Mouse (Mus musculus): Measurements from ENCODE around the gene Frmd6. TPM values are rescaled to one million over a fixed set of nuclear protein-coding genes. Genes with fewer than 3 reads are reported as not detected.

Gene Frmd6
- polyA plus RNA-seq, 1 experiment = 11.7 TPM

DNA sequence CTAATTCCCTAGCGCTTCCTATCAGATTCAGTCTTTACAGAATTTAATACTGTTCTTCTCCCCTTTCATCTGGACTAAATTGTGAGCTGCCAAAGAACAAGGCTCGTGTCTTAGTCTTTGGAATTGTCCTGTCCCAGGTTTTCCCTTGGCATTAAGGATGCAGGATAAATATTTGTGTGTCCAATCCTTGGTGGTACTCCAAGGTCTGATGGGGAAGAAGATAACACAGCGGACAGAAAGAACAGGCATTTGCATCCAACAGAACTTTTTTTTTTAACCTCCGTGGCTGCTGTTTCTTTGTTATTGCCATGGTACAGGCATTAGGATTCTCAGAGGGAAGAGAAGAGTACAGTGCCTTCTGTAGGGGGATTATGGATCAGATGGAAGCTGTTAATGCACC is 21.8 kb upstream of the Frmd6 start:
- H3K36me3 ChIP-seq (ENCODE audit: control insufficient read depth, insufficient read depth) = no peaks in the 10 kb centered on the region
- no peaks in the 10 kb centered on the region for H3K79me2 ChIP-seq (ENCODE audit: control insufficient read depth, insufficient read depth)
- no peak overlapping the region for H3K4me3 ChIP-seq
- no peak overlapping the region for H3K4me2 ChIP-seq (ENCODE audit: low read depth)
- no peak for TF ChIP-seq MYOD1 (IDR thresholded peaks at IDR 0.05; ENCODE audit: control insufficient read depth in 1 of 3, insufficient read length in 2 of 3, low read depth in 2 of 3)
- no peak for TF ChIP-seq REST (IDR thresholded peaks at IDR 0.05; ENCODE audit: insufficient read depth, insufficient read length)
- no peaks in the 10 kb centered on the region for H3K27me3 ChIP-seq (ENCODE audit: control insufficient read depth, insufficient read depth, insufficient read length)
- H3ac ChIP-seq (ENCODE audit: control insufficient read depth, insufficient read length) = no peak overlapping the region

DNA sequence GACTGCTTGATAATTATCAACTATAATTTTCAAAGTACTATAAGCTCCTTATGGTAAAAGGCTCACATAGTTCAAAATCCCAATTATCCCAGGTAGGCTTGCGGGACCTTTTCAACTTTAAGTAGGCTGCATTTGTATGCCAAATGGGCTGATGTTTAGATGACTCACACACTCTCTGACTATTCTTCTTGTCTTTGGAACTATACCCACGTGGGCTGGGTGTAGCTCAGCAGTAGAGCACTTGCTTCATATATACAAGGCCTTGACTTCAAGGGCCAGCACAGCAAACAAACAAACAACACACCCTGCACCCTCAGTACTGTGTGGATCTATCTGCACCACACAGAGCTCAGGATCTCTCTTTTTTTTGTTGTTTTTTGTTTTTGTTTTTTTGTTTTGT is 20.3 kb upstream of the Frmd6 start:
- Histone ChIP-seq H3K4me3 (no peak overlapping the region), H3K79me2 (ENCODE audit: control insufficient read depth, insufficient read depth) (no peaks in the 10 kb centered on the region), H3K27me3 (ENCODE audit: control insufficient read depth, insufficient read depth, insufficient read length) (no peaks in the 10 kb centered on the region), H3K36me3 (ENCODE audit: control insufficient read depth, insufficient read depth) (no peaks in the 10 kb centered on the region), H3ac (ENCODE audit: control insufficient read depth, insufficient read length) (no peak overlapping the region), H3K4me2 (ENCODE audit: low read depth) (no peak overlapping the region)
- TF ChIP-seq POLR2AphosphoS2 (IDR thresholded peaks at IDR 0.05; ENCODE audit: insufficient read length, low read depth) (no peak), USF1 (IDR thresholded peaks at IDR 0.05; ENCODE audit: low read depth) (peak; percentile 51)

DNA sequence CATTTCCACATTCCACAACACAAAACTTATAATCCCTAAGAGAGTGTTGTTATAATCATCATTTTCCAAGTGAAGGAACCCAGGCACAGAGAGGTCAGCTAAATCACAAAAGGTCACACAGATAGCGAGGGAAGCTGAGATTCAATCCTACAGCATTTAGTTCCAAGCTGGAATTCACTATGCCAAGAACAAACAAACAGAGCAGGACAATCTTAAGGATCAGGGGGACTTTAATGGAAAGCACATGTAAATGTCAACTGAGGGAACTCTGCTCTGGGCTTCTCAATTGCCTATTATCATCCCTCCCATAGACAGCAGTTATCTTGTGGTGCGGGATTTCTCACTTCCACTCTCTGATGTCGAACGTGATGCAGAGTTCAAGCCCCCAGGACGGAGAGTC is 17.8 kb upstream of the Frmd6 start:
- Histone ChIP-seq H3K36me3 (ENCODE audit: control insufficient read depth, insufficient read depth) (no peaks in the 10 kb centered on the region), H3ac (ENCODE audit: control insufficient read depth, insufficient read length) (no peak overlapping the region), H3K4me2 (ENCODE audit: low read depth) (no peak overlapping the region), H3K79me2 (ENCODE audit: control insufficient read depth, insufficient read depth) (no peaks in the 10 kb centered on the region), H3K27me3 (ENCODE audit: control insufficient read depth, insufficient read depth, insufficient read length) (no peaks in the 10 kb centered on the region), H3K4me3 (no peak overlapping the region)
- TF ChIP-seq MYOG (IDR thresholded peaks at IDR 0.05; ENCODE audit: control insufficient read depth in 1 of 3, insufficient read depth in 1 of 3, insufficient read length in 2 of 3, low read depth in 2 of 3) (no peak), E2F4 (IDR thresholded peaks at IDR 0.05; ENCODE audit: insufficient read depth) (no peak), POLR2AphosphoS2 (IDR thresholded peaks at IDR 0.05; ENCODE audit: insufficient read length, low read depth) (no peak), SRF (IDR thresholded peaks at IDR 0.05; ENCODE audit: control insufficient read depth, insufficient read length, low read depth) (no peak), USF1 (IDR thresholded peaks at IDR 0.05; ENCODE audit: low read depth) (no peak), POLR2A (IDR thresholded peaks at IDR 0.05; ENCODE audit: insufficient read length, low read depth) (no peak), TCF12 (IDR thresholded peaks at IDR 0.05; ENCODE audit: insufficient read depth, poor library complexity, severe bottlenecking) (no peak), REST (IDR thresholded peaks at IDR 0.05; ENCODE audit: insufficient read depth, insufficient read length) (no peak)

DNA sequence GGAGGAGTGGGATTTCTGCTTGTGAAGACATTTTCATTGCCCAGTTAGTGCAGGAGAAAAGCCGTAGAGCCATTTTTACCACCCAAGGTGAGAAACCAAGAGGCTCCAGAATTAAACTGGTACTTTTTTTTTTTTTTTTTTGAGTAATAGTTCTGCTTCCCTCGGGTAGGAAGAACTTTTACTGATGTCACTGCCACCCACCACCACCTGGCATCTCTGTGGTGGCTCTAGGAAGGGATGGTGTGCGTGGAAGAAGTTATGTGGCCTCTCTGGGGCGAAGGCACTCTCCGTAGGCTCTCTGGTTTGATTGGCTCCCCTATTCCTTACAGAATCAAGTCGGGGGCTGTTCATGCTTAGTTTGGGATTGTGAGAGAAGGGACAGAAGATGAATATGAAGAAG is 17.3 kb upstream of the Frmd6 start:
- Histone ChIP-seq H3ac (ENCODE audit: control insufficient read depth, insufficient read length) (no peak overlapping the region), H3K4me2 (ENCODE audit: low read depth) (no peak overlapping the region), H3K36me3 (ENCODE audit: control insufficient read depth, insufficient read depth) (no peaks in the 10 kb centered on the region), H3K79me2 (ENCODE audit: control insufficient read depth, insufficient read depth) (no peaks in the 10 kb centered on the region), H3K4me3 (no peak overlapping the region), H3K27me3 (ENCODE audit: control insufficient read depth, insufficient read depth, insufficient read length) (no peaks in the 10 kb centered on the region)
- TF ChIP-seq TCF12 (IDR thresholded peaks at IDR 0.05; ENCODE audit: insufficient read depth, poor library complexity, severe bottlenecking) (no peak), MAX (IDR thresholded peaks at IDR 0.05; ENCODE audit: low read depth) (no peak)

DNA sequence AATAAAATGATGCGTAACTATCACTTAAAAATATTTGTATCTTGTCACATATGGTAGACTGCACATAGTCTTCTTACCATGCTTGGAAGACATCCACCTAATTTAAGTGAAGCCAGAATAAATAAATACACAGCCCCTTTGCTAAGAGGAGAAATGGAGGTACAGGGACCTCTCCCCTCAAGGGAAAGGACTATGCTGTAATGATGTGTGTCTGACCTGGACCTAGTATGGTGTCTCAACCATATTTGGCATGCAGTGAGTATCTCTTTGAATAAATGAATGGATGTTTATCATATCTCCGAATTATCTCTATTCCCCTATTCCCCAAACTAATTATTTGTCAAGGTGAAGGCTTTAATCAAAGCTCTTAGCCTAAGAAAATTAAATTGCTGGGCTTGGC is 15.4 kb upstream of the Frmd6 start:
- H3ac ChIP-seq (ENCODE audit: control insufficient read depth, insufficient read length) = no peak overlapping the region
- no peak for TF ChIP-seq POLR2AphosphoS2 (IDR thresholded peaks at IDR 0.05; ENCODE audit: insufficient read length, low read depth)
- no peak overlapping the region for H3K4me3 ChIP-seq

DNA sequence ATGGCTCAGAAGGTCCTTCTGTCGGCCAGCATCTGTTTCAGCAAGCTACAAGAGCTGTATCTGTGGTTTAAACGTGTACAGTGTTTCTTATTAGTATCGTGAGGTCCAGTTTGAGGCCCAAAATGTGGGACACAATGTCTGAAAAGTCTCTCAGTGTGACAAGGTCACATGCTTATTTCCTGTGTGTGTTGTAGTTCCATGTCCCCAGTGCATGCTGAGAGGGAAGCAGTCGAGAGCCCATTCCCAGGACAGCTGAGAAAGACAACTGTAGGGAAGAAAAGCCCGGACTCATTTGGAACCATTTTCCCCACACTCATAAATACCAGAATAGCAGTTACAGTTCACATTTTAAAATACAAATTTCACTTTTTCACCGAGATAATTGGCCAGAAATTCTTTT is 13.5 kb upstream of the Frmd6 start:
- Histone ChIP-seq H3K4me2 (ENCODE audit: low read depth) (no peak overlapping the region), H3ac (ENCODE audit: control insufficient read depth, insufficient read length) (no peak overlapping the region), H3K27me3 (ENCODE audit: control insufficient read depth, insufficient read depth, insufficient read length) (no peaks in the 10 kb centered on the region), H3K36me3 (ENCODE audit: control insufficient read depth, insufficient read depth) (no peaks in the 10 kb centered on the region), H3K4me3 (no peak overlapping the region), H3K79me2 (ENCODE audit: control insufficient read depth, insufficient read depth) (no peaks in the 10 kb centered on the region)
- TF ChIP-seq CEBPB (IDR thresholded peaks at IDR 0.05; ENCODE audit: insufficient read depth, poor library complexity, severe bottlenecking) (no peak), TCF12 (IDR thresholded peaks at IDR 0.05; ENCODE audit: insufficient read depth, poor library complexity, severe bottlenecking) (no peak), MYOD1 (IDR thresholded peaks at IDR 0.05; ENCODE audit: control insufficient read depth in 1 of 3, insufficient read length in 2 of 3, low read depth in 2 of 3) (no peak), SRF (IDR thresholded peaks at IDR 0.05; ENCODE audit: control insufficient read depth, insufficient read length, low read depth) (no peak), MYOG (IDR thresholded peaks at IDR 0.05; ENCODE audit: control insufficient read depth in 1 of 3, insufficient read depth in 1 of 3, insufficient read length in 2 of 3, low read depth in 2 of 3) (no peak), REST (IDR thresholded peaks at IDR 0.05; ENCODE audit: insufficient read depth, insufficient read length) (no peak), E2F4 (IDR thresholded peaks at IDR 0.05; ENCODE audit: insufficient read depth) (no peak), USF1 (IDR thresholded peaks at IDR 0.05; ENCODE audit: low read depth) (no peak), TCF3 (IDR thresholded peaks at IDR 0.05; ENCODE audit: insufficient read length, low read depth) (no peak), POLR2AphosphoS2 (IDR thresholded peaks at IDR 0.05; ENCODE audit: insufficient read length, low read depth) (no peak), MAX (IDR thresholded peaks at IDR 0.05; ENCODE audit: low read depth) (no peak), POLR2A (IDR thresholded peaks at IDR 0.05; ENCODE audit: insufficient read length, low read depth) (no peak)

More for the DNA sequence above, 15.4 kb upstream of the Frmd6 start:
- Histone ChIP-seq H3K79me2 (ENCODE audit: control insufficient read depth, insufficient read depth) (no peaks in the 10 kb centered on the region), H3K36me3 (ENCODE audit: control insufficient read depth, insufficient read depth) (no peaks in the 10 kb centered on the region), H3K4me2 (ENCODE audit: low read depth) (no peak overlapping the region), H3K27me3 (ENCODE audit: control insufficient read depth, insufficient read depth, insufficient read length) (no peaks in the 10 kb centered on the region)
